Mouse (Mus musculus) kidney, adult 2 months (tissue): ENCODE measurements around the gene Dcaf4.

ENCODE experiments used
- CTCF ChIP-seq: fragments of 200-500 bp; conservative IDR thresholded peaks from 2 replicates; pipeline ENCODE4 v1.5.1; 2011; ENCODE audit warnings: low read depth, mild to moderate bottlenecking, control low read depth, low read length, moderate library complexity, mixed read lengths; ENCODE audit not compliant: insufficient read depth, insufficient read length
- POLR2A ChIP-seq: fragments of 200-500 bp; IDR thresholded peaks from one replicate; pipeline ENCODE4 v1.6.1; 2011; ENCODE audit warnings: low read depth, low read length, control low read depth

GRCm38 (mm10) chr12:83476277-83476676 is 44.0 kb upstream of the Dcaf4 start:
- no peak for TF ChIP-seq POLR2A
- TF ChIP-seq CTCF = no peak
